Mouse (Mus musculus): Measurements from ENCODE around the gene Eif4g2. TPM values are rescaled to one million over a fixed set of nuclear protein-coding genes. Genes with fewer than 3 reads are reported as not detected.

The Eif4g2 gene
- polyA plus RNA-seq, 1 experiment = 161 TPM

- 12% methylated on average over 4 of the region's 4 CpGs for WGBS
- DNase-seq = no peak
- H3K27ac ChIP-seq (ENCODE audit: insufficient read depth, low read depth, low read length) = no peak overlapping the region; the same call in 1 of the 2 replicates
- no peaks in the 10 kb centered on the region for H3K27me3 ChIP-seq (replicated peaks; ENCODE audit: control insufficient read depth, insufficient read depth, low read length)
- H3K4me3 ChIP-seq (ENCODE audit: insufficient read depth, low read depth, low read length) = peak overlapping the region; percentile 62; the same call in 1 of the 2 replicates
- peaks cover 19% of the 10 kb centered on the region for H3K36me3 ChIP-seq (ENCODE audit: control insufficient read depth, insufficient read depth, low read length)
- TF ChIP-seq CTCF (conservative IDR thresholded peaks at IDR 0.05; ENCODE audit: insufficient read depth, insufficient read length, low read depth, low read length) = no peak
- TF ChIP-seq POLR2A (IDR thresholded peaks at IDR 0.05; ENCODE audit: low read depth, low read length) = no peak
- no peaks in the 10 kb centered on the region for H3K4me1 ChIP-seq (ENCODE audit: control insufficient read depth, insufficient read depth, low read length)
These were observed 897 bp upstream of the Eif4g2 start for GRCm38 (mm10) chr7:111083733-111084120.

GRCm38 (mm10) chr7:111082043-111082821, 598 bp downstream of the Eif4g2 start:
- WGBS = under 1% methylated on average over 83 of the region's 83 CpGs
- no peaks in the 10 kb centered on the region for H3K27me3 ChIP-seq (replicated peaks; ENCODE audit: control insufficient read depth, insufficient read depth, low read length)
- peak overlapping the region; percentile 92 for H3K4me3 ChIP-seq (ENCODE audit: insufficient read depth, low read depth, low read length)
- peak; percentile 91 for DNase-seq
- H3K36me3 ChIP-seq (ENCODE audit: control insufficient read depth, insufficient read depth, low read length) = peaks cover 30% of the 10 kb centered on the region
- peak overlapping the region; percentile 98 for H3K27ac ChIP-seq (ENCODE audit: insufficient read depth, low read depth, low read length)
- H3K4me1 ChIP-seq (ENCODE audit: control insufficient read depth, insufficient read depth, low read length) = no peaks in the 10 kb centered on the region
- TF ChIP-seq CTCF (conservative IDR thresholded peaks at IDR 0.05; ENCODE audit: insufficient read depth, insufficient read length, low read depth, low read length) = no peak
- peak; percentile 17 for TF ChIP-seq POLR2A (IDR thresholded peaks at IDR 0.05; ENCODE audit: low read depth, low read length)

- Histone ChIP-seq H3K27me3 (replicated peaks; ENCODE audit: control insufficient read depth, insufficient read depth, low read length) (no peaks in the 10 kb centered on the region), H3K36me3 (ENCODE audit: control insufficient read depth, insufficient read depth, low read length) (peaks cover 40% of the 10 kb centered on the region), H3K4me1 (ENCODE audit: control insufficient read depth, insufficient read depth, low read length) (no peaks in the 10 kb centered on the region), H3K4me3 (ENCODE audit: insufficient read depth, low read depth, low read length) (peak overlapping the region; percentile 92), H3K27ac (ENCODE audit: insufficient read depth, low read depth, low read length) (peak overlapping the region; percentile 33; the same call in 1 of the 2 replicates)
- 43% methylated on average over 3 of the region's 3 CpGs for WGBS
- no peak for TF ChIP-seq POLR2A (IDR thresholded peaks at IDR 0.05; ENCODE audit: low read depth, low read length)
- TF ChIP-seq CTCF (conservative IDR thresholded peaks at IDR 0.05; ENCODE audit: insufficient read depth, insufficient read length, low read depth, low read length) = no peak
- peak; percentile 38 for DNase-seq
These were observed 2.0 kb downstream of the Eif4g2 start for GRCm38 (mm10) chr7:111080876-111081275.

GRCm38 (mm10) chr7:111080026-111080425, 2.8 kb downstream of the Eif4g2 start:
- TF ChIP-seq POLR2A (IDR thresholded peaks at IDR 0.05; ENCODE audit: low read depth, low read length) (no peak), CTCF (conservative IDR thresholded peaks at IDR 0.05; ENCODE audit: insufficient read depth, insufficient read length, low read depth, low read length) (no peak)
- H3K4me3 ChIP-seq (ENCODE audit: insufficient read depth, low read depth, low read length) = no peak overlapping the region
- no peaks in the 10 kb centered on the region for H3K27me3 ChIP-seq (replicated peaks; ENCODE audit: control insufficient read depth, insufficient read depth, low read length)
- peaks cover 45% of the 10 kb centered on the region for H3K36me3 ChIP-seq (ENCODE audit: control insufficient read depth, insufficient read depth, low read length)
- WGBS = 58% methylated on average over 8 of the region's 8 CpGs
- DNase-seq = no peak
- no peaks in the 10 kb centered on the region for H3K4me1 ChIP-seq (ENCODE audit: control insufficient read depth, insufficient read depth, low read length)
- no peak overlapping the region for H3K27ac ChIP-seq (ENCODE audit: insufficient read depth, low read depth, low read length)

- Histone ChIP-seq H3K4me1 (ENCODE audit: control insufficient read depth, insufficient read depth, low read length) (no peaks in the 10 kb centered on the region), H3K27ac (ENCODE audit: insufficient read depth, low read depth, low read length) (no peak overlapping the region), H3K4me3 (ENCODE audit: insufficient read depth, low read depth, low read length) (no peak overlapping the region), H3K36me3 (ENCODE audit: control insufficient read depth, insufficient read depth, low read length) (peaks cover 60% of the 10 kb centered on the region), H3K27me3 (replicated peaks; ENCODE audit: control insufficient read depth, insufficient read depth, low read length) (no peaks in the 10 kb centered on the region)
- 94% methylated on average over 4 of the region's 4 CpGs for WGBS
- DNase-seq = no peak
- TF ChIP-seq POLR2A (IDR thresholded peaks at IDR 0.05; ENCODE audit: low read depth, low read length) (no peak), CTCF (conservative IDR thresholded peaks at IDR 0.05; ENCODE audit: insufficient read depth, insufficient read length, low read depth, low read length) (no peak)
These were observed 4.6 kb downstream of the Eif4g2 start for GRCm38 (mm10) chr7:111078271-111078670.

- Histone ChIP-seq H3K4me3 (ENCODE audit: insufficient read depth, low read depth, low read length) (no peak overlapping the region), H3K27me3 (replicated peaks; ENCODE audit: control insufficient read depth, insufficient read depth, low read length) (no peaks in the 10 kb centered on the region), H3K4me1 (ENCODE audit: control insufficient read depth, insufficient read depth, low read length) (no peaks in the 10 kb centered on the region), H3K27ac (ENCODE audit: insufficient read depth, low read depth, low read length) (no peak overlapping the region), H3K36me3 (ENCODE audit: control insufficient read depth, insufficient read depth, low read length) (peaks cover 71% of the 10 kb centered on the region)
- TF ChIP-seq POLR2A (IDR thresholded peaks at IDR 0.05; ENCODE audit: low read depth, low read length) = no peak
- no peak for TF ChIP-seq CTCF (conservative IDR thresholded peaks at IDR 0.05; ENCODE audit: insufficient read depth, insufficient read length, low read depth, low read length)
- no peak for DNase-seq
- WGBS = 79% methylated on average over 4 of the region's 4 CpGs
These were observed 7.5 kb downstream of the Eif4g2 start for GRCm38 (mm10) chr7:111075288-111075687.

GRCm38 (mm10) chr7:111072410-111072809, 10.4 kb downstream of the Eif4g2 start:
- 90% methylated on average over 4 of the region's 4 CpGs for WGBS
- no peaks in the 10 kb centered on the region for H3K4me1 ChIP-seq (ENCODE audit: control insufficient read depth, insufficient read depth, low read length)
- no peak overlapping the region for H3K27ac ChIP-seq (ENCODE audit: insufficient read depth, low read depth, low read length)

More at GRCm38 (mm10) chr7:111072410-111072809, 10.4 kb downstream of the Eif4g2 start:
- no peak for DNase-seq
- Histone ChIP-seq H3K27me3 (replicated peaks; ENCODE audit: control insufficient read depth, insufficient read depth, low read length) (no peaks in the 10 kb centered on the region), H3K4me3 (ENCODE audit: insufficient read depth, low read depth, low read length) (no peak overlapping the region), H3K36me3 (ENCODE audit: control insufficient read depth, insufficient read depth, low read length) (peaks cover 72% of the 10 kb centered on the region)
- TF ChIP-seq POLR2A (IDR thresholded peaks at IDR 0.05; ENCODE audit: low read depth, low read length) (no peak), CTCF (conservative IDR thresholded peaks at IDR 0.05; ENCODE audit: insufficient read depth, insufficient read length, low read depth, low read length) (no peak)

All from kidney, adult 2 months (tissue).